Mouse (Mus musculus) liver, embryonic 14.5 days (tissue): ENCODE results near the gene Vav2. TPM values are rescaled to one million over a fixed set of nuclear protein-coding genes. Genes with fewer than 3 reads are reported as not detected.

Source experiments
- ATAC-seq: fragments of 200-750 bp; cut with Nextera tagmentation; 2 replicates; pipeline ENCODE4 v1.8.0; 2017; ENCODE audit warnings: moderate number of reproducible peaks, mild to moderate bottlenecking, moderate library complexity; ENCODE audit not compliant: insufficient read depth
- DNase-seq, 3 experiments: peaks; one replicate each; pipeline ENCODE4 v3.0.0-alpha.2; 2012 to 2013; ENCODE audit warnings: low read depth in 3 of 3, low spot score in 3 of 3
- H3K27ac ChIP-seq: fragments of 300-500 bp; sonication (generic); 2 replicates; pipeline ENCODE4 v1.5.1; 2014; ENCODE audit warnings: moderate library complexity, mild to moderate bottlenecking, control low read depth, inconsistent platforms
- H3K27me3 ChIP-seq: fragments of 300-500 bp; sonication (generic); 2 replicates; pipeline ENCODE4 v1.6.1; 2014; ENCODE audit warnings: mild to moderate bottlenecking, low read length, moderate library complexity; ENCODE audit not compliant: control insufficient read depth, insufficient read depth
- H3K36me3 ChIP-seq: fragments of 300-500 bp; sonication (generic); replicated peaks from 2 replicates; pipeline ENCODE4 v1.6.1; 2014; ENCODE audit warnings: low read depth; ENCODE audit not compliant: control insufficient read depth, insufficient read depth
- H3K4me1 ChIP-seq, 2 experiments: fragments of 200-500 bp in 1 of 2; fragments of 300-500 bp in 1 of 2; sonication (generic) in 1 of 2; replicated peaks; 2 replicates each; pipeline ENCODE4 v1.6.1; 2012 to 2014; ENCODE audit warnings: antibody characterized with exemption in 1 of 2, inconsistent platforms in 1 of 2, low read length in 1 of 2; ENCODE audit not compliant: control insufficient read depth in 2 of 2, insufficient read depth in 2 of 2
- H3K4me2 ChIP-seq: fragments of 300-500 bp; sonication (generic); 2 replicates; pipeline ENCODE4 v1.6.1; 2014; ENCODE audit warnings: low read depth, mild to moderate bottlenecking, control low read depth, moderate library complexity
- H3K4me3 ChIP-seq, 2 experiments: fragments of 200-500 bp in 1 of 2; fragments of 300-500 bp in 1 of 2; sonication (generic) in 1 of 2; 2 replicates each; pipeline ENCODE4 v1.5.1; 2012 to 2014; ENCODE audit warnings: low read depth in 2 of 2, low read length in 2 of 2, mild to moderate bottlenecking in 2 of 2, control low read depth in 1 of 2, inconsistent platforms in 1 of 2, moderate library complexity in 1 of 2; ENCODE audit not compliant: insufficient read depth in 1 of 2
- H3K9ac ChIP-seq: fragments of 300-500 bp; sonication (generic); replicated peaks from 2 replicates; pipeline ENCODE4 v1.6.1; 2014; ENCODE audit warnings: mild to moderate bottlenecking, control low read depth, moderate library complexity
- H3K9me3 ChIP-seq: fragments of 300-500 bp; sonication (generic); 2 replicates; pipeline ENCODE4 v1.6.1; 2016; ENCODE audit warnings: low read length, mixed read lengths; ENCODE audit not compliant: control insufficient read depth
- CTCF ChIP-seq: IDR thresholded peaks from 2 replicates; pipeline ENCODE4 v1.5.1; 2016; ENCODE audit warnings: antibody characterized with exemption, low read depth, control low read depth
- EP300 ChIP-seq: IDR thresholded peaks from 2 replicates; pipeline ENCODE4 v1.6.1; 2016; ENCODE audit warnings: antibody characterized with exemption, low read depth
- WGBS: fragments of 180-500 bp; shearing (Covaris S2); extraction: QIAGEN DNeasy Blood & Tissue Kit; methylation state at CpG from one replicate; pipeline ENCODE4 v1.1.7; 2014; ENCODE audit not compliant: insufficient replicate concordance; 5-methylcytosine and 5-hydroxymethylcytosine counted together
- polyA plus RNA-seq, 2 experiments: library from polyadenylated mRNA; depleted of rRNA in 1 of 2; stranded (reverse) in 1 of 2; unstranded in 1 of 2; fragments of >200 nt; fragmentation: Nextera tagmentation in 1 of 2; extraction: Ambion mirVana in 1 of 2; gene quantifications; 2 replicates each; pipeline versions ENCODE4 v1.2.1 to v1.2.3; 2012 to 2014

Vav2 gene
- polyA plus RNA-seq, 2 experiments = 2.8 to 5.8 TPM

GRCm38 (mm10) chr2:27442708-27443449, 16.0 kb upstream of the Vav2 start:
- Histone ChIP-seq H3K36me3 (peaks cover 6% of the 10 kb centered on the region), H3K9ac (peak overlapping the region; percentile 53), H3K27ac (no peak overlapping the region), H3K4me3 (peak overlapping the region; percentile 46 to 62), H3K27me3 (no peaks in the 10 kb centered on the region), H3K4me2 (peak overlapping the region; percentile 91), H3K9me3 (no peaks in the 10 kb centered on the region), H3K4me1 (peaks cover 13 to 18% of the 10 kb centered on the region in 2 experiments; a peak in 3 of 4 replicates)
- DNase-seq = no peak
- ATAC-seq = peak; percentile 24; the same call in 1 of the 2 replicates
- 31% methylated on average over 20 of the region's 20 CpGs for WGBS
- TF ChIP-seq EP300 (no peak), CTCF (no peak)

GRCm38 (mm10) chr2:27441767-27442707, 15.2 kb upstream of the Vav2 start, which contains the start of gene Brd3os:
Brd3os (plus strand) TSS chr2:27442324.
- Histone ChIP-seq H3K27me3 (no peaks in the 10 kb centered on the region), H3K36me3 (no peaks in the 10 kb centered on the region; the same call in none of the 2 replicates), H3K9ac (peak within 1 kb of the TSS; percentile 53), H3K9me3 (no peaks in the 10 kb centered on the region), H3K27ac (no peak within 1 kb of the TSS), H3K4me3 (peak within 1 kb of the TSS; percentile 46 to 62), H3K4me1 (peaks cover 13 to 23% of the 10 kb centered on the region in 2 experiments; a peak in 3 of 4 replicates), H3K4me2 (peak within 1 kb of the TSS; percentile 91)
- 2% methylated on average over 35 of the region's 36 CpGs for WGBS
- TF ChIP-seq EP300 (no peak), CTCF (no peak)
- DNase-seq (peak; percentile 86 to 94 (median 88)), ATAC-seq (peak; percentile 84)

- no peak for TF ChIP-seq EP300
- ATAC-seq (0 out of 2 replicates have a peak, but pooled peaks have one; percentile 20), DNase-seq (peak; percentile 40 to 56 (median 46))
- Histone ChIP-seq H3K27me3 (no peaks in the 10 kb centered on the region), H3K9ac (no peak overlapping the region), H3K36me3 (no peaks in the 10 kb centered on the region), H3K4me3 (no peak overlapping the region), H3K27ac (no peak overlapping the region), H3K4me1 (peaks cover 13 to 23% of the 10 kb centered on the region in 2 experiments; a peak in 3 of 4 replicates), H3K4me2 (no peak overlapping the region), H3K9me3 (no peaks in the 10 kb centered on the region)
- WGBS = 6% methylated on average over 11 of the region's 11 CpGs
Observed at GRCm38 (mm10) chr2:27438281-27438680, 11.4 kb upstream of the Vav2 start.

- DNase-seq = no peak
- peaks cover 13 to 20% of the 10 kb centered on the region in 2 experiments; a peak in 3 of 4 replicates for H3K4me1 ChIP-seq
- H3K4me2 ChIP-seq = no peak overlapping the region
- no peak overlapping the region for H3K27ac ChIP-seq
- H3K4me3 ChIP-seq = no peak overlapping the region
- no peaks in the 10 kb centered on the region for H3K36me3 ChIP-seq
- 59% methylated on average over 1 of the region's 1 CpGs for WGBS
- TF ChIP-seq CTCF (no peak), EP300 (no peak)
- H3K9ac ChIP-seq = no peak overlapping the region
- H3K9me3 ChIP-seq = no peaks in the 10 kb centered on the region
- no peaks in the 10 kb centered on the region for H3K27me3 ChIP-seq
- ATAC-seq = no peak
Observed at GRCm38 (mm10) chr2:27437876-27438275, 11.0 kb upstream of the Vav2 start.
